Mouse (Mus musculus) MEL (cell line): Measurements from ENCODE around the gene Tbl1x. TPM values are rescaled to one million over a fixed set of nuclear protein-coding genes. Genes with fewer than 3 reads are reported as not detected.

Experiments
- DNase-seq: peaks from one replicate; pipeline ENCODE4 v3.0.0; 2011; ENCODE audit warnings: low read depth, low spot score
- H3K27ac ChIP-seq: 2 replicates; pipeline ENCODE4 v1.5.1; 2012; ENCODE audit warnings: low read depth, mild to moderate bottlenecking, control low read depth, low read length, moderate library complexity; ENCODE audit not compliant: control insufficient read depth
- H3K27me3 ChIP-seq, 2 experiments: fragments of 150-350 bp in 1 of 2; sonication (generic) in 1 of 2; 2 replicates each; pipeline ENCODE4 v1.6.1; 2012; ENCODE audit warnings: low read length in 2 of 2, mild to moderate bottlenecking in 2 of 2, improper control_type of control experiment in 1 of 2, moderate library complexity in 1 of 2; ENCODE audit not compliant: insufficient read depth in 2 of 2, control insufficient read depth in 1 of 2
- H3K36me3 ChIP-seq, 2 experiments: 2 replicates each; pipeline ENCODE4 v1.6.1; 2012 to 2014; ENCODE audit warnings: low read length in 2 of 2, improper control_type of control experiment in 1 of 2, inconsistent platforms in 1 of 2, mild to moderate bottlenecking in 1 of 2; ENCODE audit not compliant: insufficient read depth in 2 of 2, control insufficient read depth in 1 of 2
- H3K4me1 ChIP-seq, 2 experiments: fragments of 150-350 bp in 1 of 2; sonication (generic) in 1 of 2; 2 replicates each; pipeline ENCODE4 v1.6.1; 2012; ENCODE audit warnings: low read length in 2 of 2, improper control_type of control experiment in 1 of 2, mild to moderate bottlenecking in 1 of 2; ENCODE audit not compliant: insufficient read depth in 2 of 2, control insufficient read depth in 1 of 2
- H3K4me3 ChIP-seq, 2 experiments: fragments of 150-350 bp in 1 of 2; sonication (generic) in 1 of 2; 2 replicates each; pipeline ENCODE4 v1.5.1; 2012; ENCODE audit warnings: low read depth in 2 of 2, low read length in 2 of 2, mild to moderate bottlenecking in 2 of 2, moderate library complexity in 2 of 2, control low read depth in 1 of 2, improper control_type of control experiment in 1 of 2; ENCODE audit not compliant: control insufficient read depth in 1 of 2, insufficient read depth in 1 of 2
- H3K79me2 ChIP-seq: 2 replicates; pipeline ENCODE4 v1.6.1; 2012; ENCODE audit warnings: mild to moderate bottlenecking, low read length, moderate library complexity; ENCODE audit not compliant: control insufficient read depth, poor library complexity, insufficient read depth
- H3K9ac ChIP-seq: 2 replicates; pipeline ENCODE4 v1.6.1; 2012; ENCODE audit warnings: low read depth, mild to moderate bottlenecking, control low read depth, low read length, moderate library complexity; ENCODE audit not compliant: control insufficient read depth, poor library complexity, severe bottlenecking
- H3K9me3 ChIP-seq: fragments of 150-350 bp; sonication (generic); replicated peaks from 2 replicates; pipeline ENCODE4 v1.6.1; 2012; ENCODE audit warnings: mild to moderate bottlenecking, low read length, improper control_type of control experiment, moderate library complexity; ENCODE audit not compliant: insufficient read depth
- CTCF ChIP-seq, 3 experiments: IDR thresholded peaks in 2 of 3; conservative IDR thresholded peaks in 1 of 3; 2 replicates each; pipeline ENCODE4 v1.5.1; 2011 to 2012; ENCODE audit warnings: low read length in 3 of 3, low read depth in 2 of 3, mild to moderate bottlenecking in 2 of 3, improper control_type of control experiment in 1 of 3, inconsistent platforms in 1 of 3, mixed read lengths in 1 of 3, moderate library complexity in 1 of 3; ENCODE audit not compliant: control insufficient read depth in 1 of 3, insufficient read depth in 1 of 3, poor library complexity in 1 of 3, severe bottlenecking in 1 of 3
- E2F4 ChIP-seq: IDR thresholded peaks from 2 replicates; pipeline ENCODE4 v1.6.1; 2011; ENCODE audit warnings: low read depth, low read length, improper control_type of control experiment, borderline replicate concordance
- ETS1 ChIP-seq: IDR thresholded peaks from 2 replicates; pipeline ENCODE4 v1.6.1; 2012; ENCODE audit warnings: low read depth, mild to moderate bottlenecking, inconsistent platforms, low read length, improper control_type of control experiment, moderate library complexity
- HCFC1 ChIP-seq: IDR thresholded peaks from 2 replicates; pipeline ENCODE4 v1.6.1; 2012; ENCODE audit warnings: low read depth, mild to moderate bottlenecking, inconsistent platforms, low read length, improper control_type of control experiment, moderate library complexity
- JUND ChIP-seq: IDR thresholded peaks from 2 replicates; pipeline ENCODE4 v1.6.1; 2011; ENCODE audit warnings: low read depth, mild to moderate bottlenecking, improper control_type of control experiment, low read length
- MXI1 ChIP-seq: IDR thresholded peaks from 2 replicates; pipeline ENCODE4 v1.6.1; 2011; ENCODE audit warnings: mild to moderate bottlenecking, low read depth, low read length, improper control_type of control experiment
- NELFE ChIP-seq: IDR thresholded peaks from 2 replicates; pipeline ENCODE4 v1.6.1; 2011; ENCODE audit warnings: low read depth, low read length, improper control_type of control experiment
- POLR2AphosphoS2 ChIP-seq: IDR thresholded peaks from 2 replicates; pipeline ENCODE4 v1.6.1; 2011; ENCODE audit warnings: low read length, improper control_type of control experiment
- POLR2AphosphoS5 ChIP-seq: IDR thresholded peaks from 2 replicates; pipeline ENCODE4 v1.6.1; 2012; ENCODE audit warnings: low read depth, borderline replicate concordance, mild to moderate bottlenecking, inconsistent platforms, low read length, moderate library complexity, mixed read lengths
- SMC3 ChIP-seq: IDR thresholded peaks from 2 replicates; pipeline ENCODE4 v1.6.1; 2011; ENCODE audit warnings: low read depth, low read length, improper control_type of control experiment
- TBP ChIP-seq: IDR thresholded peaks from 2 replicates; pipeline ENCODE4 v1.8.0; 2011; ENCODE audit warnings: low read depth, low read length, improper control_type of control experiment
- TCF12 ChIP-seq: IDR thresholded peaks from 2 replicates; pipeline ENCODE4 v1.6.1; 2014; ENCODE audit warnings: low read depth, mild to moderate bottlenecking, inconsistent platforms, low read length, improper control_type of control experiment, moderate library complexity
- USF1 ChIP-seq: IDR thresholded peaks from 2 replicates; pipeline ENCODE4 v1.6.1; 2014; ENCODE audit warnings: low read depth, mild to moderate bottlenecking, inconsistent platforms, low read length, improper control_type of control experiment, moderate library complexity
- USF2 ChIP-seq, 2 experiments: IDR thresholded peaks; 2 replicates each; pipeline ENCODE4 v1.6.1; 2011 to 2012; ENCODE audit warnings: improper control_type of control experiment in 2 of 2, low read length in 2 of 2, borderline replicate concordance in 1 of 2, inconsistent platforms in 1 of 2, low read depth in 1 of 2, mild to moderate bottlenecking in 1 of 2; ENCODE audit not compliant: insufficient read depth in 1 of 2
- ZKSCAN1 ChIP-seq: IDR thresholded peaks from 2 replicates; pipeline ENCODE4 v1.6.1; 2012; ENCODE audit warnings: low read depth, mild to moderate bottlenecking, inconsistent platforms, low read length, improper control_type of control experiment, moderate library complexity
- ZMIZ1 ChIP-seq: IDR thresholded peaks from 2 replicates; pipeline ENCODE4 v1.6.1; 2012; ENCODE audit warnings: low read depth, mild to moderate bottlenecking, inconsistent platforms, low read length, improper control_type of control experiment, moderate library complexity
- polyA plus RNA-seq, 2 experiments: library from polyadenylated mRNA; stranded (reverse) in 1 of 2; unstranded in 1 of 2; fragments of >175 nt in 1 of 2; fragments of >200 nt in 1 of 2; gene quantifications; 2 replicates each; pipeline versions ENCODE4 v1.2.1 to v1.2.4; 2012; ENCODE audit warnings: low replicate concordance in 2 of 2, low read depth in 1 of 2; ENCODE audit not compliant: insufficient read length in 2 of 2, insufficient read depth in 1 of 2, missing spikeins in 1 of 2
- total RNA-seq: library from RNA; depleted of rRNA; stranded (reverse); fragments of 300-350 nt; gene quantifications from 2 replicates; pipeline ENCODE4 v1.2.3, GENCODE M21; 2012

The Tbl1x gene
- total and polyA plus RNA-seq, 3 experiments, result 17.1 to 42.5 (median 27.6) TPM

DNA sequence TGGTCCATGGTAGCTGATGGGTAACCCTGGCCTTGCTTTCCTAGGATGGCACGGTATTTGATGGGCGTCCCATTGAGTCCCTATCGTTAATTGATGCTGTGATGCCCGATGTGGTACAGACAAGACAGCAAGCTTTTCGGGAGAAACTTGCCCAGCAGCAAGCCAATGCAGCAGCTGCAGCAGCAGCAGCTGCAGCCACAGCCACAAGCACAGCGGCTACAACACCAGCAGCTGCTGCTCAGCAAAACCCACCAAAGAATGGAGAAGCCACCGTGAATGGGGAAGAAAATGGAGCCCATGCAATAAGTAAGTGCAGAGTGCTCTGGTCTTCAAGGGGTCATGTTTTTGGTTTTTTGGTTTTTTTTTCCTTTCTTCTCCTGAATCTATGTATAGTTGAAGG is 135.4 kb downstream of the Tbl1x start:
- TF ChIP-seq E2F4 (no peak), USF1 (no peak), MXI1 (no peak), TBP (no peak), ETS1 (no peak), USF2 (IDR thresholded peaks at IDR 0.05; ENCODE audit: borderline replicate concordance in 1 of 2, insufficient read depth in 1 of 2, low read depth in 1 of 2, low read length in 2 of 2) (no peak), ZKSCAN1 (no peak), ZMIZ1 (no peak), TCF12 (no peak), SMC3 (no peak)
- peaks cover 1 to 6% of the 10 kb centered on the region in 2 experiments for H3K4me1 ChIP-seq
- peaks cover 0 to 6% of the 10 kb centered on the region in 2 experiments; a peak in 3 of 4 replicates for H3K36me3 ChIP-seq
- no peak overlapping the region for H3K4me3 ChIP-seq
- no peak overlapping the region for H3K9ac ChIP-seq
- no peaks in the 10 kb centered on the region for H3K9me3 ChIP-seq
- no peaks in the 10 kb centered on the region for H3K79me2 ChIP-seq
- H3K27me3 ChIP-seq, result no peaks in the 10 kb centered on the region
- no peak for DNase-seq
- H3K27ac ChIP-seq, result no peak overlapping the region

DNA sequence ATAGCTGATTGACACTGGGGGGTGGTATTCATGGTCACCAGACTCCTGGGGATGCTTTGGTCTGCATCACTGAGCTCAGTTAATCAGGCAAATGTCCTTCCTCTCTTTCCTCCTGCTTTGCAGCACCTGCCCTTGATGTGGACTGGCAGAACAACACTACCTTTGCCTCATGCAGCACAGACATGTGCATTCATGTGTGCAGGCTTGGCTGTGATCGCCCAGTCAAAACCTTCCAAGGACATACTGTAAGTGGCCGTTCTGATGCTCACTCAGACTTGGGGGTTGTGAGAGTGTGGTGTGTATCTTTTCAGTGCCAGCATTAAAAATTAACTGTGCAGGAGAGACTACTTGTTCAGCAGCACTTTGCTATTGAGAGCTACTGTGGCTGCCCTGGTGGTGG is 139.4 kb downstream of the Tbl1x start:
- Histone ChIP-seq H3K27ac (no peak overlapping the region), H3K27me3 (no peaks in the 10 kb centered on the region), H3K9ac (no peak overlapping the region), H3K4me1 (peaks cover 1 to 7% of the 10 kb centered on the region in 2 experiments), H3K36me3 (peaks cover 0 to 8% of the 10 kb centered on the region in 2 experiments; a peak in 2 of 4 replicates), H3K79me2 (no peaks in the 10 kb centered on the region), H3K9me3 (no peaks in the 10 kb centered on the region), H3K4me3 (no peak overlapping the region)
- no peak for DNase-seq
- TF ChIP-seq JUND, result no peak
- no peak for TF ChIP-seq CTCF (IDR thresholded peaks at IDR 0.05 in 2 of 3, conservative IDR thresholded peaks at IDR 0.05 in 1 of 3; ENCODE audit: control insufficient read depth in 1 of 3, insufficient read depth in 1 of 3, low read depth in 2 of 3, low read length in 3 of 3, poor library complexity in 1 of 3, severe bottlenecking in 1 of 3)
- TF ChIP-seq POLR2AphosphoS2, result no peak

- DNase-seq, result no peak
- H3K9me3 ChIP-seq, result no peaks in the 10 kb centered on the region
- no peak overlapping the region for H3K9ac ChIP-seq
- H3K27ac ChIP-seq, result no peak overlapping the region
- no peaks in the 10 kb centered on the region for H3K79me2 ChIP-seq
- H3K27me3 ChIP-seq, result no peaks in the 10 kb centered on the region
- no peaks in the 10 kb centered on the region; a peak in 1 of 4 replicates for H3K36me3 ChIP-seq
- no peak for TF ChIP-seq HCFC1
- no peak for TF ChIP-seq POLR2AphosphoS5
- TF ChIP-seq NELFE, result no peak
- no peak for TF ChIP-seq ZKSCAN1
- no peak overlapping the region for H3K4me3 ChIP-seq
- H3K4me1 ChIP-seq, result no peaks in the 10 kb centered on the region
Measured at GRCm38 (mm10) chrX:77662030-77662429, 151.2 kb downstream of the Tbl1x start.
